Mouse (Mus musculus) forelimb bud, embryonic 11.5 days (tissue): ENCODE data around the gene Etfbkmt.
A peak's percentile ranks its signal among the peaks of the same experiment; 100 is the strongest.
"Not testable (repeated sequence)": the region's sequence is repeated elsewhere in the genome, so short reads cannot be mapped to it uniquely, and the experiment has no call there.

ENCODE experiments used
- DNase-seq: peaks from one replicate; pipeline ENCODE4 v3.0.0-alpha.2; 2012; ENCODE audit warnings: low read depth, low spot score

The Etfbkmt gene

DNA sequence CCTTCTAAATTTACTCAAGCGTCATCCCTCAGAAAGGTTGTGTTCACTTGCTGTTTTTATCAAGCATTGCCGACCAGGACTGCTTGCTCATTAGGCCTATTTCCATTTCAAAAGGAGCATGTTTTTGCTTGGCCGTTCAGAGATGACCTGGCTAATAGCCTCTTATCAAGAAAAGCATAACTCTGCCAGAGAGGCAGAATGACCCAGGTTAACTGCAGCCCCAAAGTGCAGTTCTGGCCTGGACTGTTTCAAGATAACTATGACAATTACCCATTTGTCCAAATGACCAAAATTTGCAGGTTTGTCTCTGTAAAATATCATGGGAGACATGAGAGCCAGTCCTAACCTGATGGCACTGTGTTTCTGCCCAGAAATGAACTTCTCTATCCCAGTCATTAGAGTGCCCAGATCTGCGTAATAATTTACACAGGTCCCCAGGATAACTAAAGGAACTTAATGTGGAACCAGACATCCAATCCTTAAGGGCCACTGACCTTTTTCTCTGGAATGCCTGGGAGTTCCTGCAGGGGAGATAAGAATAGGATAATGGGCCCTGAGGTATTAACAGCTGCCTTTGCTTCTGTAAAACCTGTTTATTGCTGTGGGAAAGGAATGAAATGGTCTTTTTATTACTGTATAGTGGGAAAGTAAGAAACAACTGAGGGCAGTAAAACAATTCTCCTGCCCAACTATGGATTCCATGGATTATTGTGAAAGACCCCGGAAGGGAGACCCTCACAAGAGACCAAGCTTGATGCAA is 5.1 kb upstream of the Etfbkmt start:
- no peak for DNase-seq

DNA sequence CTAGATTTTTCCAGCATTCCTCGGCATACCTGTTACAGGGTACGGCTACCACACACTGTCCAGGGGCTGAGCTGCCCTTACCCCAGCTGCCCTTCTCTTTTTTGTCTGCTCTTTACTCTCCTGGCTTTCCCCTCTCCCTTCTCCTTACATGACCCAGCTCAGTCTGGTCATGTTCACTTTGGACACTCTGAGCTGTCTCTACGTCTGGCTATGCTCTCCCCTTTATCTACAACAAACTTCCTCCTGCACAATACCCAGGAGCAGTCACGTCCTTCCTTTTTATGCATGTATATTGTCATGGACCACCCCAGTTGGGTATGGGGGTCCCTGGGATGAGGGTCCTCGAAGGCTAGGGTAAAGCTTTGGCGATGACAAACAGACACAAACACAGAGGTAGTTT is 4.0 kb upstream of the Etfbkmt start:
- no peak for DNase-seq

- DNase-seq: no peak
These were observed 1.7 kb upstream of the Etfbkmt start for GRCm38 (mm10) chr6:149137936-149138335.

DNA sequence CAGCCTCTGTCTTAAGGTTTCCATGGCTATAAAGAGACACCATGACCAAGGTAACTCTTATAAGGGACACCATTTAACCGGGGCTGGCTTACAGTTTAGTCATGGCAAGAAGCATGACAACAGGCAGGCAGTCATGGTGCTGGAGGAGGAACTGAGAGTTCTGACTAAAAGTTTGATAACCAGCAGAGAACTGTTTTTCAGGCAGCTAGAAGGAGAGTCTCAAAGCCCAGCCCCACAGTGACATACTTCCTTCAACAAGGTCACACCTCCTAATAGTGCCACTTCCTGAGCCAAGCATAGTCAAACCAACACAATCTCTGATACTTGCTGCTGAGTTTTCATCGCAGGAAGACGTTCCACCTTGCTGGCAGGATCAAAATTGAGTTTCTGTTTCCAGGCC is 638 bp upstream of the Etfbkmt start:
- DNase-seq: no peak

GRCm38 (mm10) chr6:149141393-149142173 is 1.9 kb downstream of the Etfbkmt start:
- peak; percentile 93 for DNase-seq

DNA sequence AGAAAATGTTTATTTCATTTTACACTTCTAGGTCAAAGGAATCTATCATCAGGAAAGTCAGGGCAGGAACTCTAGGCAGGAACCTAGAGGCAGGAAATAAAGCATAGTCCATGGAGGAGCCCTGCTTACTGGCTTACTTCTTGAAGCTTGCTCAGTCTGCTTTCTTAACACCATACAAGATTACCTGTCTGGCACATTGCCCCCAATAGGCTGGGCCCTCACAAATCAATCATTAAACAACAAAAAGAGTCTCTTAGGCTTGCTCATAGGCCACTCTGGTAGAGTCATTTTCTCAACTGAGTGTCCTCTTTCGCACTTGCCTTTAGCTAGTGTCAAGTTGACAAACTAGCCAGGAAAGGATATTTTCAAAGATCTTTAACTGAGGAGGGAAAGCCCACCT is 5.5 kb downstream of the Etfbkmt start:
- DNase-seq: no peak

DNA sequence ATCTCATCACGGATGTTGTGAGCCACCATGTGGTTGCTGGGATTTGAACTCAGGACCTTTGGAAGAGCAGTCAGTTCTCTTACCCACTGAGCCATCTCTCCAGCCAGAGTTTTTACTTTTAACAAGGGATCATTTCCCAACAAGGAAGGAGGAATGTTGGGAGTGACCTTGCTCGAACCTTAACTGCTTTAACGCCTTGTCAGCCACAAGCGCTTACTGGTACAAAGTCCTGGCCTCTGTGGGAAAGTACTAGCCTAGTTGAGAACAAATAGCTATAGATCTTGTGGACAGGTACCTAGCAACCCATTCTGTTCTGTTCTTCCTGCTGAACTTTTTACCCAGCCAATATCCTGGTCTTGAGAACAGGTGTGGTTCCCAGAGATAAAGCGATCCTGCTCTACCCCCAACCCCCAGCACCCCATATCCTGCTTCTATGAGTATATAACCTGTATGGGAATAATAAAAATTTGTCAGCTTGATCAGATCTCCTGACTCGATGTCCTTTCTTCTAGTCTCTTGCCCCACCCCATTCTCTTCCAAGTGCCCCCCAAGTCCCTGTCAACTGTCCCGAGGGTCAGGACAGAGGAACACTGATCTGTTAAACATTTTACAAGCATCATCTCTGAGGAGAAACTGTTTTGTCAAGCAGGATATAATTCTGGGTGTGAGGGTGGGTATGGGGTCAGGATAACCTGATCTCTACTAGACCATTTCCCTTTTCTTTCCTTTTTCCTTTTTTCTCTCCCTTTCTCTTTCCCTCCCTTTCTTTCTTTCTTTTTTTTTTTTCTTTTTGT is 9.0 kb downstream of the Etfbkmt start:
- no peak for DNase-seq

- DNase-seq: no peak
These were observed 12.5 kb downstream of the Etfbkmt start for GRCm38 (mm10) chr6:149152119-149152518.

- DNase-seq: no peak
These were observed 13.9 kb downstream of the Etfbkmt start for GRCm38 (mm10) chr6:149153473-149154115.

- no peak for DNase-seq
These were observed 14.7 kb downstream of the Etfbkmt start for GRCm38 (mm10) chr6:149154116-149155030.

DNA sequence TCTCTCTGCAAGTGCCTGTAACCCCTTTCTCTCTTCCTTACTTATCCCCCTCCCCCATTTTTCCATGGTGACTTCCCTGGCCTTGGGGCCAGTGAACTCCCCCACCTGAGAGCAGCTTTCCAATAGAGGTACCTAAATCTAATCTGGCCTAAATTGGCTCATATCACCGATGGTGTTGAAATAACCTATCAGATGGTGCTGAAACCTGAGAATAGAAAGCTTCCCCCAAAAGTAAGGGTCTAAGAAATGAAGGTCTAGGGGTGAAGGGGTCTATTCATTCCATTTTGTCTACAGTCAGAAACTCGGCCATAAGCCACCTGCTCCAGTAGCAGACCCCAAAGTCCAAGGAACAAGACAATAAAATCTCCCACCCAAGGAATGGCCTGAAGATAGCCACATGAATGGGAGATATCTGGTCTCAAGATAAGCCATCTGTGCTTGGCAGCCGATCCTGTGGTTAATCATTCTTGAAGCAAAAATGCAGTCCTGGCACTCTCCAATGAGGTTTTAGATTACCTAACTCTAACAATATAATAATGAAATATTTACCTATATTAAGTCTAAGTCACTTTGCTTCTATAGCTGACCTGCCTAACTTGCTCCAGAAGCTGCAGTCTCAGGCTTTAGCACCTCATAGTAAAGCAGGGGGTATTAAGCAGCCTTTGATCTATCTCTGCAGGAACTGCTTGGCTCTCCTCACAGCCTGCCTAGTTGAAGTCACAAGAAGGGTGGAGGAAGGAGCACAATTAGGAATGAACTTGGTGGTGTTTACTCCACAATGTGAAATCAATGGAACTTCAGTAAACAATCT is 15.6 kb downstream of the Etfbkmt start:
- DNase-seq: no peak

DNA sequence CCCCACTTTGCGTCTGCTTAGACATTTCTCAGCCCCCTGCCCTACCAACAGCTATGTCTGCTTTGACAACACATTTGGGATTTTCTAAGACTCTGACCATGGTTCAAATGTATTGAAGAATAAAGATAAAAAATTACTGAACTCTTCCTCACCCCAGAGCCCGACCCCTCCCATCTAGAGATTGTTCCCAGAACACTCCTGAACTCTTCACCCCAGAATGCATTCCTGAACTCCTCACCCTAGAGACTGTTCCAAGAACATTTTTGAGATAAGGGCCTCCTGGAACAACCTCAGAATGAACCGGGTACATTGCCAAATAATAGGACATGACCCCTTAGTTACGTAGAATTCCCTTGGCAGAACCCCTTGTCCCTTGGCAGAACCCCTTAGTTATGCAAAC is 27.4 kb downstream of the Etfbkmt start:
- DNase-seq: not testable (repeated sequence)

DNA sequence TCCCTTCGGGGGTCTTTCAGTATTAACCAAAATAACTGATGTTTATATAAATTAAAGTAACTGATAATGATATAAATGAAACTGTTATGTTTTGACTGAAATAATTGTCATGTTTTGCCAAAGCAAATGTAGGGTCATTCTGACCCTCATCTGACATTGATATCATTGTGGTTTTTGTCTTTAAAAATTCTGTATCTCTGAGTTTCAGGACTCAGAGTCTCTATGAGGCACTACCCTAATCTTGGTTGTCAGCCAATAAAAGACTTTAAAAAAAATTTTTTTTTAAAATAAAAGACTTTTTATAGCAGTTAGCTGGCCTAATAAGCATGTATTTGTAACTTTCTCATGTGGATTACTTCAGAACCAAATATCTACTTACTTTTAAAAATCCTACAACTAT is 28.0 kb downstream of the Etfbkmt start:
- DNase-seq: no peak

- DNase-seq: no peak
These were observed 28.8 kb downstream of the Etfbkmt start for GRCm38 (mm10) chr6:149168436-149168835.

- not testable (repeated sequence) for DNase-seq
These were observed 30.3 kb downstream of the Etfbkmt start for GRCm38 (mm10) chr6:149169965-149170364.

GRCm38 (mm10) chr6:149173831-149174625 is 34.4 kb downstream of the Etfbkmt start:
- no peak for DNase-seq

GRCm38 (mm10) chr6:149174932-149175570 is 35.4 kb downstream of the Etfbkmt start:
- DNase-seq: no peak

- DNase-seq: no peak
These were observed 39.4 kb downstream of the Etfbkmt start for GRCm38 (mm10) chr6:149179064-149179463.
